Mouse (Mus musculus): ENCODE results near the gene Tas1r3.

DNA sequence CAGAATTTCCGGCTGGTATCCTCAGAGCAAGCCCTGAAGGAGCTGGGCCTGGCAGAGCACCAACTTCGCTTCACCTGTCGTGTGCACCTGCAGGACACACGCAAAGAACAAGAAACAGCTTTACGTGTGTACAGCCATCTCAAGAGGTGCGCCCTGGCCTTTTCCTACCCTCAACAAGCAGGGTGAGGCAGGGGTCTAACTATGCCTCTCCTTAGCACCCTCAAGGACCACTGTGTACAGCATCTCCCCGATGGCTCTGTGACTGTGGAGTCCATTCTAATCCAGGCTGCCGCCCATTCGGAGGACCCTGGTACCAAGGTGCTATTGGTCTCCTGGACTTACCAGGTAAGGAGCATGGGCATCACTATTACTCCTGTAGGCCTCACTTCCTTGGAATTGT is 25.0 kb upstream of the Tas1r3 start:
- TF ChIP-seq CTCF (conservative IDR thresholded peaks at IDR 0.05; ENCODE audit: low read length) = no peak
- TF ChIP-seq NANOG (IDR thresholded peaks at IDR 0.05; ENCODE audit: borderline replicate concordance, low read length) = no peak
- TF ChIP-seq POU5F1 (IDR thresholded peaks at IDR 0.05; ENCODE audit: borderline replicate concordance, low read length) = no peak
